Mouse (Mus musculus) heart, adult 2 months (tissue): ENCODE data around the gene Mrtfa.

Experiments
- CTCF ChIP-seq: fragments of 200-600 bp; IDR thresholded peaks from 2 replicates; pipeline ENCODE4 v1.8.1; 2022; ENCODE audit warnings: antibody characterized with exemption, mild to moderate bottlenecking, moderate library complexity
- EP300 ChIP-seq: fragments of 200-500 bp; IDR thresholded peaks from 2 replicates; pipeline ENCODE4 v1.6.1; 2011; ENCODE audit warnings: low read depth, low read length, control low read depth; ENCODE audit not compliant: insufficient read depth

- TF ChIP-seq EP300 (no peak), CTCF (peak; percentile 51)
Measured at GRCm38 (mm10) chr15:81042276-81042931, 148.2 kb downstream of the Mrtfa start.
